Mouse (Mus musculus): ENCODE results near the gene Palm2. TPM values are rescaled to one million over a fixed set of nuclear protein-coding genes. Genes with fewer than 3 reads are reported as not detected.
A peak's percentile ranks its signal among the peaks of the same experiment; 100 is the strongest.

The Palm2 gene
- polyA plus RNA-seq, 1 experiment from 2014 or later: 5.3 TPM

DNA sequence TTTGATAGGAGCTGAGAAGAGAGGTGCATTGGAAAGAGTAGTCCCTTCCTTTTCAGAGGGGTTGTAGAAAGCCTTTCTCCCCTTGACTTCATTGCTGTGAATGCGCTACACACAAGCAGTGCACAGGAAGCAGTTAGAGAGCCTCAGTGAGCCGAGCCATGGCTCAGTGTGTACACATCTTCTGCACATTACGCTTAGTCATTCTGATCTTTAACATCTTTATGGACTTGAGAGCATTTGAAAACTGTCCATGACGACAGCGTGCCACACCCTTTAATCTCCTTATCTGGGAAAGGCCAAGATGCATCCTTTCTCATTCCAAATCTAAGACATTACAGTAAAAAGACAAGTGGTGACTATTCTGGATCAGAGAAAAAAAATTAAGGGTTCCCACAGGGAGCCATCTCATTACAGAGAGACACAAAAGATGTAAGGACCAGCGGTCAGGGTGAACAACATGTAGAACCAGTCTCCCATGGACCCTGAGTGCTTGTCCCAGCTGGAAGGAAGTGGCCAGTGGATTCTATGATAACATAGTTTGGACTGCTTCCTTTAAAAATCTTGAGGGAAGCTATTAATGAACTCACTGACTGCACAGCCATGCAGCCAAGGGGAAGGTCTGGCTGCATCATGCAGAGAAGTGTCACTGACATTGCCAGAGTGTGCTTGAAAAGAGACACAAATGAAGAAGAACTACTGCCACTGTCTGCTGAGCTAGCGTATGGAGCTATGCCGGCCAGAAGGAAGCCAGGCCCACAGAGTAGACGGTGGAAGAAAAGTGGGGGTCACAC lies 91.4 kb downstream of the Palm2 start:
- H3K36me3 ChIP-seq (ENCODE audit: control insufficient read depth, insufficient read depth, low read length): no peaks in the 10 kb centered on the region
- no peak overlapping the region for H3K9ac ChIP-seq (ENCODE audit: low read length)
- no peak overlapping the region for H3K27ac ChIP-seq (ENCODE audit: low read length)
- 70% methylated on average over 9 of the region's 9 CpGs for WGBS
- no peaks in the 10 kb centered on the region for H3K27me3 ChIP-seq (ENCODE audit: control insufficient read depth, insufficient read depth, low read length)
- no peak overlapping the region for H3K4me2 ChIP-seq (ENCODE audit: low read depth, low read length)
- no peaks in the 10 kb centered on the region for H3K9me3 ChIP-seq (replicated peaks; ENCODE audit: control insufficient read depth, low read length)
- H3K4me1 ChIP-seq (ENCODE audit: control insufficient read depth, insufficient read depth, low read length): no peaks in the 10 kb centered on the region
- ATAC-seq (ENCODE audit: insufficient read depth, low FRiP score): no peak
- H3K4me3 ChIP-seq (replicated peaks; ENCODE audit: low read length): no peak overlapping the region

DNA sequence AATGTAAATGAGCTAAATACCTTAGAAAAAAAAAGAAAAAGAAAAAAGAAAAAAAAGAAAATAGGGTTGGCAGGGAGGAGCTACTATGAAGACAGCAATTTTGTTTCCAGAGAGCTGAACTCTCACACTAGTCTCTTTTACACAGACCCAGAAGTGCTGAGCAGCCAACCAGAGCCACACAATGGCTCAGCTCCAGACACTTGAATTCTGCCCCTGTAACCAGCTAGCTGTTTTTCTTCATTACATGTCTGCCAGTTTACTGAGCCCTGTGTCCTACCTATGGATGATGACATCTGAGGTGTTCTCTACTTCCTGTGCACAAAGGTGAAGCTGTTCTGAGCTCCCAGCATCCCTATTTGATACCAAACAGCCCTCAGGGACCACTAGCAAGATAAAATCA lies 94.2 kb downstream of the Palm2 start:
- Histone ChIP-seq H3K4me3 (replicated peaks; ENCODE audit: low read length) (no peak overlapping the region), H3K36me3 (ENCODE audit: control insufficient read depth, insufficient read depth, low read length) (no peaks in the 10 kb centered on the region), H3K4me2 (ENCODE audit: low read depth, low read length) (no peak overlapping the region), H3K9me3 (replicated peaks; ENCODE audit: control insufficient read depth, low read length) (no peaks in the 10 kb centered on the region), H3K27me3 (ENCODE audit: control insufficient read depth, insufficient read depth, low read length) (no peaks in the 10 kb centered on the region), H3K4me1 (ENCODE audit: control insufficient read depth, insufficient read depth, low read length) (no peaks in the 10 kb centered on the region), H3K27ac (ENCODE audit: low read length) (no peak overlapping the region), H3K9ac (ENCODE audit: low read length) (no peak overlapping the region)
- ATAC-seq (ENCODE audit: insufficient read depth, low FRiP score): no peak

DNA sequence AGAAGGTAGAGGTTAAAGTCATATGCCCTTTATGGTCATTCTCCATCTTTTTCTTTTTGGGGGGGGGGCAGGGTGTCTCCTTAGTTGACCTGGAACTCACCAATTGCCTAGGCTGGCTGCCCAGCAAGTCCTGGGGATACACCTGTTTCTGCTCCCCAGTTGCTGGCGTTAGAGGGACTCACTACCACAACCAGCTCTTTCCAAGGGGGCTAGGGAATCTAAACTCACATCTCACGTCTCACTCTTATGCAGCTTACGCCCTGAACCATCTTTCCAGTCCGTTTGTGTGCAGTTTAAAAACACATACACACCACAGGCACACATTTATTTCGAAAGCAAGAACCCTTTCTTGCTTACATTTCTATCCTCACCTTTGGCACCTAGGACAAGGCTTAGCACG lies 99.6 kb downstream of the Palm2 start:
- H3K9me3 ChIP-seq (replicated peaks; ENCODE audit: control insufficient read depth, low read length): no peaks in the 10 kb centered on the region
- no peak for ATAC-seq (ENCODE audit: insufficient read depth, low FRiP score)
- peaks cover 12% of the 10 kb centered on the region for H3K4me1 ChIP-seq (ENCODE audit: control insufficient read depth, insufficient read depth, low read length)
- H3K36me3 ChIP-seq (ENCODE audit: control insufficient read depth, insufficient read depth, low read length): no peaks in the 10 kb centered on the region
- no peak overlapping the region for H3K9ac ChIP-seq (ENCODE audit: low read length)
- 55% methylated on average over 6 of the region's 6 CpGs for WGBS
- H3K27me3 ChIP-seq (ENCODE audit: control insufficient read depth, insufficient read depth, low read length): no peaks in the 10 kb centered on the region
- H3K27ac ChIP-seq (ENCODE audit: low read length): no peak overlapping the region
- no peak overlapping the region for H3K4me3 ChIP-seq (replicated peaks; ENCODE audit: low read length)
- H3K4me2 ChIP-seq (ENCODE audit: low read depth, low read length): no peak overlapping the region

DNA sequence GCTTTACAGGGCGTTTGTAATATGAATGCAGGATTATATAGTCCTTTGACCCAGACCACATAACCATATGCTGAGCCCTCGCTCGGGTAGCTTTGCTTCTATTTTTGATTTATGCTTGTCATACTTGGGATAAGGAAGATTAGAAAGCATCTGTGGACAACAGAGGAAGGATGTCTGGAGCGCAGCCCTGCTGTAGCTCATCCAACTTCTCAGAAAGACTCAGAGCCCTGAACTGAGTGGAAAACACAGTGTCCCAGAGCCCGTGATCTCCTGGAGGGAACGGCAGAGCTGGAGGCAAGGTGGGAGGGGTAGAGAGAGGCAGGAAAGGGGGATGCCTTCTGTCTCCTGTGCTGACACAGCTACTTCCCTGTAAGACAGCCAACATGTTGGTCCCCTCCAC lies 100.2 kb downstream of the Palm2 start:
- H3K27me3 ChIP-seq (ENCODE audit: control insufficient read depth, insufficient read depth, low read length): no peaks in the 10 kb centered on the region
- 0 out of 2 replicates have a peak overlapping the region, but pooled peaks have one; percentile 22 for H3K9ac ChIP-seq (ENCODE audit: low read length)
- no peaks in the 10 kb centered on the region for H3K36me3 ChIP-seq (ENCODE audit: control insufficient read depth, insufficient read depth, low read length)
- H3K4me2 ChIP-seq (ENCODE audit: low read depth, low read length): no peak overlapping the region
- peak overlapping the region; percentile 34 for H3K27ac ChIP-seq (ENCODE audit: low read length)
- peak; percentile 70; the same call in 1 of the 2 replicates for ATAC-seq (ENCODE audit: insufficient read depth, low FRiP score)
- no peak overlapping the region for H3K4me3 ChIP-seq (replicated peaks; ENCODE audit: low read length)
- H3K9me3 ChIP-seq (replicated peaks; ENCODE audit: control insufficient read depth, low read length): no peaks in the 10 kb centered on the region
- 37% methylated on average over 6 of the region's 6 CpGs for WGBS
- H3K4me1 ChIP-seq (ENCODE audit: control insufficient read depth, insufficient read depth, low read length): peaks cover 12% of the 10 kb centered on the region

DNA sequence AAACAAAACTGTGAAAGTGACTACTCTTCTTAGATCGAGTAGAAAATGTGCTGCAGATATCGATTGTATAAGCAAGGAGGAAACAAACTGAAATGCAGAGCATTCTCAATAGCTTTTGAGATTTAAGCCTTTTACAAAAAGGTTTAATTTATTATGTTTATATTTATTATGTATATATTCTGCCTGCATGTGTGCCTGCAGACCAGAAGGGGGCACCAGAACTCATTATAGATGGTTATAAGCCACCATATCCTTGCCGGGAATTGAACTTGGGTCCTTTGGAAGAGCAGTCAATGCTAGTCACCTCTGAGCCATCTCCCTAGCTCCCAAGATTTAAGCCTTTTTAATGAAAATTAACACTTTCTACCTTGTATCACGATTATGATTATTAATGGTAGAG lies 101.0 kb downstream of the Palm2 start:
- no peaks in the 10 kb centered on the region for H3K36me3 ChIP-seq (ENCODE audit: control insufficient read depth, insufficient read depth, low read length)
- no peak overlapping the region for H3K4me3 ChIP-seq (replicated peaks; ENCODE audit: low read length)
- H3K9ac ChIP-seq (ENCODE audit: low read length): no peak overlapping the region
- H3K27me3 ChIP-seq (ENCODE audit: control insufficient read depth, insufficient read depth, low read length): no peaks in the 10 kb centered on the region
- 78% methylated on average over 4 of the region's 4 CpGs for WGBS
- ATAC-seq (ENCODE audit: insufficient read depth, low FRiP score): no peak
- no peaks in the 10 kb centered on the region for H3K9me3 ChIP-seq (replicated peaks; ENCODE audit: control insufficient read depth, low read length)
- H3K4me1 ChIP-seq (ENCODE audit: control insufficient read depth, insufficient read depth, low read length): peaks cover 12% of the 10 kb centered on the region
- H3K27ac ChIP-seq (ENCODE audit: low read length): no peak overlapping the region
- H3K4me2 ChIP-seq (ENCODE audit: low read depth, low read length): no peak overlapping the region

DNA sequence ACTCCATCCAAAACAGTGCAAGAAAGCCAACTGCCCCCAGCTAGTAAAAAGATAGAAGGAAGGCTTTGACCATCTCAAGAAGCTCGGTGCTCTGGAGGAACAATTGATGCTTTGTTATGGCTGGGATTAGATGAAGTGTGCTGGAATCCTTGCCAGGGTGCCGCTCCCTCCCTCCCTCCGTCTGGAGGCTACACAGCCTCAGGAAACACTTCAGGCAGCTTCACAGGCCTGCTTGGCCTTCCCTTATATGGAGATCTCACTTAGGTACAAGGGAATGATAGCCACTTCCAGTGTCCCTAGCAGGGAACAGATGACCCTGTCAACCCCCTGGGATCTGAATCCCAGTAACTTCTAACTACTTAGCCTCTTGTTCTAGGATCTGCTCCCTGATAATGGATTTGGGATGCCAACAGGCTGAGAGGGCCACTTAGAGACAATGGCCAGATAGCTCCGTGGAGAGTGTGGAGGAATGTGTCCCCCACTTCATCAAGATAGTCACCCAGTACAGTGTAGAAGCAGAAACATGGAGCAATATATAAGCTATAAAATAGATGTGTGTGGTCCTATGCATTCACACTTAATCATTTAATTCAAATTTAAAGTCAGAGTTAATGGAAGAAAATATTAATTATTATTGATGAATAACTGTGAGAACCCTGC lies 104.1 kb downstream of the Palm2 start:
- WGBS: 25% methylated on average over 4 of the region's 4 CpGs
- Histone ChIP-seq H3K27ac (ENCODE audit: low read length) (peak overlapping the region; percentile 53; the same call in 1 of the 2 replicates), H3K4me2 (ENCODE audit: low read depth, low read length) (no peak overlapping the region), H3K9ac (ENCODE audit: low read length) (no peak overlapping the region), H3K36me3 (ENCODE audit: control insufficient read depth, insufficient read depth, low read length) (no peaks in the 10 kb centered on the region), H3K4me3 (replicated peaks; ENCODE audit: low read length) (no peak overlapping the region), H3K4me1 (ENCODE audit: control insufficient read depth, insufficient read depth, low read length) (peaks cover 12% of the 10 kb centered on the region), H3K9me3 (replicated peaks; ENCODE audit: control insufficient read depth, low read length) (no peaks in the 10 kb centered on the region), H3K27me3 (ENCODE audit: control insufficient read depth, insufficient read depth, low read length) (no peaks in the 10 kb centered on the region)
- ATAC-seq (ENCODE audit: insufficient read depth, low FRiP score): peak; percentile 86

DNA sequence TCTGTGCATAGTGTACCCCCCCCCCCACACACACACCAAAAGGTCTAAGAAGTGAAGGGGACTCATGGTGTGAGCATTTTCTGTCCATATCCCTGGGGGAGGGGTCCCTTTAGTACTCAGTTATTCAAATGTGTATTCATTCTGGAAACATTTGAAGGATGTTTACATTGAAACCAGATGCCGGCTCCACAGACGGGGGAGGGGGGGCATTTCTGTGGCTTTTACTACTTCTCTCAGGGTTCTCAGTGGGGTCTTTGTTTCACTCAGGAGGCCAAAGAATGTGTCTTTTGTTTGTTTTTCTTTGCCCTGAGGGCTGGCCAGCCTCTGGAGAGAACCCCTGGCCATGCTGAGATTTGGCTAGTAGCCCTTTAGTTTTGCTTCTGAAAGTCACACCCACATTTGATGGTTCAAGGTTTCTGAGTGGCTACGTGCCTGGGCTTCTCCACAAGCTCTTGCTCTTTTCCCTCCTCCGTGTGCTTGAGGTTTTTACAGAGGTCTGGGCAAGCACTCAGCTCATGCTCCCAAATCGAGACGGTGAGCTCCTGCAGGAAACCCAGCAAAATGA lies 109.7 kb downstream of the Palm2 start:
- peak; percentile 74; the same call in 1 of the 2 replicates for ATAC-seq (ENCODE audit: insufficient read depth, low FRiP score)
- Histone ChIP-seq H3K4me1 (ENCODE audit: control insufficient read depth, insufficient read depth, low read length) (peaks cover 12% of the 10 kb centered on the region), H3K4me2 (ENCODE audit: low read depth, low read length) (peak overlapping the region; percentile 38), H3K27ac (ENCODE audit: low read length) (peak overlapping the region; percentile 74), H3K4me3 (replicated peaks; ENCODE audit: low read length) (0 out of 2 replicates have a peak overlapping the region, but pooled peaks have one; percentile 7), H3K27me3 (ENCODE audit: control insufficient read depth, insufficient read depth, low read length) (no peaks in the 10 kb centered on the region), H3K9ac (ENCODE audit: low read length) (peak overlapping the region; percentile 44; the same call in 1 of the 2 replicates), H3K9me3 (replicated peaks; ENCODE audit: control insufficient read depth, low read length) (no peaks in the 10 kb centered on the region), H3K36me3 (ENCODE audit: control insufficient read depth, insufficient read depth, low read length) (no peaks in the 10 kb centered on the region)
- 2% methylated on average over 6 of the region's 6 CpGs for WGBS

DNA sequence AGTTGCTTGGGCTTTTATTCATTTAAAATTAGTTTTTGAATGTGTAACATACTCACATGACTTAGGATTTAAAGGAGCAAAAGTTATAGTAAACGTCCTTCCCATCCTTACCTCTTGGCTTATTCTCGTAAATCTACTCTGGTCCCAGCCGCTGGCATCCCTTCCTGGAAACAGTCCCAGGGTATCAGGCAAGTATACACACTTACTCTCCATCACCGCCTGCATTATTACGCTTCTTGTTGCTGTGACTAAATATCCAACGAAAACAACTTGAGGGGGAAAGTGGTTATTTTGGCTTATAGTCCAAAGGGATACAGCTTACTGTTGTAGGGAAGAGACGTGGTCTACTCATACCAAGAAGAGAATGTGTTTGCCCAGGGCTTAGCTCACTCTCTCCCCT lies 113.7 kb downstream of the Palm2 start:
- no peak overlapping the region for H3K4me2 ChIP-seq (ENCODE audit: low read depth, low read length)
- H3K4me3 ChIP-seq (replicated peaks; ENCODE audit: low read length): no peak overlapping the region
- no peaks in the 10 kb centered on the region for H3K9me3 ChIP-seq (replicated peaks; ENCODE audit: control insufficient read depth, low read length)
- peaks cover 16% of the 10 kb centered on the region for H3K4me1 ChIP-seq (ENCODE audit: control insufficient read depth, insufficient read depth, low read length)
- H3K27ac ChIP-seq (ENCODE audit: low read length): no peak overlapping the region
- no peak for ATAC-seq (ENCODE audit: insufficient read depth, low FRiP score)
- H3K27me3 ChIP-seq (ENCODE audit: control insufficient read depth, insufficient read depth, low read length): no peaks in the 10 kb centered on the region
- no peak overlapping the region for H3K9ac ChIP-seq (ENCODE audit: low read length)
- no peaks in the 10 kb centered on the region for H3K36me3 ChIP-seq (ENCODE audit: control insufficient read depth, insufficient read depth, low read length)
- WGBS: 69% methylated on average over 7 of the region's 7 CpGs

DNA sequence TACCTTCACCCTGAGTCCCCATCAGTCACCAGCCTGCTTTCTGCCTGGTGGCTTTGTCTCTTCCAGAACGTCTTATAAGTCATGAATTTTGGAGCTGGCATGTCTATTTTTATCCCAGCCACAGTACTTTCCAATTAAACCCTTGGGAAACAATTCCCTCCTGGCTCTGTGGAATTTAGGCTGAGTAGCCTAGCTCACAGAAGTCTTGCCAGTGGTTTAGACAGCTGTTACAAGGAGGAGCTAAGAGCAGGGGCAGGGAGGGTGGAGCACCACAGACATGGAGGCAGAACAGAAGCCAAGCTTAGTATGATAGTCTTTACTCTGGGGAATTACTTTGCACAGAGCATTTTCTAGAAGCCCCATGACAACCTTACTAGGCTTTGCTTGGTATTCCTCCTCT lies 116.2 kb downstream of the Palm2 start:
- Histone ChIP-seq H3K27me3 (ENCODE audit: control insufficient read depth, insufficient read depth, low read length) (no peaks in the 10 kb centered on the region), H3K9me3 (replicated peaks; ENCODE audit: control insufficient read depth, low read length) (no peaks in the 10 kb centered on the region), H3K4me2 (ENCODE audit: low read depth, low read length) (no peak overlapping the region), H3K4me3 (replicated peaks; ENCODE audit: low read length) (no peak overlapping the region), H3K9ac (ENCODE audit: low read length) (no peak overlapping the region), H3K36me3 (ENCODE audit: control insufficient read depth, insufficient read depth, low read length) (no peaks in the 10 kb centered on the region), H3K4me1 (ENCODE audit: control insufficient read depth, insufficient read depth, low read length) (peaks cover 9% of the 10 kb centered on the region), H3K27ac (ENCODE audit: low read length) (no peak overlapping the region)
- WGBS: 19% methylated on average over 1 of the region's 1 CpGs
- no peak for ATAC-seq (ENCODE audit: insufficient read depth, low FRiP score)
